Mouse (Mus musculus) urinary bladder, postnatal 14 days (tissue): Measurements from ENCODE around the gene Pax1.

Experiments used
- DNase-seq: peaks from one replicate; pipeline ENCODE4 v3.0.0; 2021; ENCODE audit warnings: low spot score

The Pax1 gene

DNA sequence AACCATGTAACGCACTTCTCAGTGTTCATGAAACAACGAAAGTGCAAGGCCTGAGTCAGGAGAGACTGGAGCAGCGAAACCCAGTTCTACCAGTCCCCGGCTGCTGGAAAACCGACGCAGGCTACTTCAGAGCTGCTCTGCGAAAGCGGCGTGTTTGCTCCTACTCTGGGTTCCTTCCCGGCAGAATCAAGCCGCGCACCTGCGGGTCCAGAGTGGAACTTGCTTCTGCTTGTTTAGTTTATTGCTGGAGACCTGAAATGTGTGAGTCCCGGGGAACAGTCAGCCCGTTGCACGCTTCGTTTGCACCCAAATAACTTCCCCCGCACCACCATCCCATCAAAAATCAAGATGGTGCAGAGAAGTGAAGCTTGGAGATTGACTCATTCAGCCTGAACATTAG is at the start of gene Pax1:
Pax1 (plus strand) TSS at position 345 of the 400 bp plus-strand sequence.
- no peak for DNase-seq

DNA sequence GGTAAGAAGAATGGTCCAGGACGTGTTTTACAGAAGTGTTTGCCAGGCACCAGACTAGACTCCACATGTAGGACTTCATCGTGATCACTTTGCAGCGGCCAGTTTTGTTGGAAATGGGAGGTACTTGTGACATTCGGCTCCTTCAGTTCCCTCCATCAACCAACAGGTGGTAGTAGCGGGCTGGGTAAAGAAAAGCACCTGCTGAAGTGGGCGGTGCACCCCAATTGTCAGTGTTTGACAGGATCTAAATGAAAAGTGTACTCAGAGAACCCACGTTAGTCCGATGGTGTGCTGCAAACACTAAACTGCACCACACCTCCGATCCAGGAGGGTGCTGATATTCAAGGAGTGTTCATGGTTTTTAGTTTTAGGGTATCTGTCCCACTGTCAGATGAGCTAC is 40.7 kb upstream of the Pax1 start:
- no peak for DNase-seq

DNA sequence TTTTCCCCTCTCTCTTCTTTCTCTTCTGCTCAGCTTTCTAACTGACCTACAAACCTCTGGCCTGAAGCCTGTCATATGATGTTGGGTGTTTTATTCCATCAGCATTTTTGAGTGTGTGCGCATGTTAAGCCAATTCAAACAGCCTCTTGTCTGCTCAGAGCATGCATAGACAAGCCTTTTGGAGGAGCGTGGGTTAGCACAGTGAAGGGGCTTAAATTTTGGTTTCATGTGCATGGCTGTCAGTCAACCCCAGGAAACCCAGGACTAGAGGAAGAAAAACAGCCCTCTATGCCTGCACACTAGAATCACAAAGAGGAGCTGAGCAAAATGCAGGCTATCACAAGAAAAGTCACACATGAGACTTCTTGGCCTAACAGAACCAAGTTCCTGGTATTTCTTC is 36.5 kb upstream of the Pax1 start:
- no peak for DNase-seq

DNA sequence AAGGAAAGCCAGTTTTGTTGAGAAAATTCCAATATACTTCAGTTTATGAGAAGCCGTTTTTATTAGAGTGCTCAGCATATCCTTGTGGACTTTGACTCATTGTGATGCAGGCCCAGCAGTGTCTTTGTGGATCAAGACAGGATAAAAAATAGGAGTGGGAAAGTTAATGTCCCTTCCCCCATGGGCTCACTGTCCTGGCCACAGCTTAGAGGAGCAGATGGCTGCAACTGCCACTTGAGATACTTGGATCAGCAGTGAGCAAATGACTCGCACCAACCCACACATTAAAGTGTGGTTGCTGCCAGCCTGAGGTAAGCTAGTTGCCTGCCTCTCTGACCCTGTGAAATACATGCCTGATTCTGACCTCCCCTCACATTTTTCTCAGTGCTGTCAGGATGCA is 29.0 kb upstream of the Pax1 start:
- no peak for DNase-seq

DNA sequence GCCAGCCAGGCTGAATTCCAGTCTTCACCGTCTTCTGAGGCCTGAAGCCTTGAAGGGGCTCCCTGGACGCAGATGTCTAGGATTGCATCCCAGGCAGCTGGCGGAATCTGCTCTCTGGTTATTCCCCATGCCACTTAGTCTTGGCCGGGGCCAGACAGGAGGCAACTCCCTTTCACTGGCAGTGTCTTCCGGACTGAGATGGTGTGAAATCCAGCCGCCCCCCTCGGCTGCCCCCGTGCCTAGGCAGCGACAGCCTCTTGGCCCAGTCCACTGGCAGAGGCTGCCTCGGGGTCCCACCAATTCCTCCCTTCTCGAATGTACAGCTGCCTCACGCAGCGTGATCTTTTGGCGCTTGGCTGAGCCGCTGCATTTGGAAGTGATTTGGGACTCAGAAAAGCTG is 23.0 kb upstream of the Pax1 start:
- DNase-seq: no peak

DNA sequence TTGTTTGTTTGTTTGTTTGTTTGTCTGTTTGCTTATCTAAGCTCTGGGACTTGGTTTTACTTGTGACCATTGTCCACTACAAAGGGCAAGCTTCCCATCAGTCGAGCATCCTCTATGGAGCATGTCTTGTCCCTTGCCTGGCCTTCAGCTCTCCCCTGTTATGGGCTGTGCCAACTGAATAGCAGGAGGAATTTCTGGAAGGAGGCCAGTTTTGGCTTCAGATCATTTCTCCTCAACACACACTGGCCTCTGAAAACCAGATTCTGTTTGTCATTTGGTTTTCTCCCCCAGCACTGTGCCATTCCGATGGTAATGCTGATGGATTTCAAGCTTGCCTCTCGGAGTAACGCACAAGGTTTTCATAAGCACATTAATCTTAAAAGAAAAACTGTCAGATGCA is 21.9 kb upstream of the Pax1 start:
- DNase-seq: no peak

DNA sequence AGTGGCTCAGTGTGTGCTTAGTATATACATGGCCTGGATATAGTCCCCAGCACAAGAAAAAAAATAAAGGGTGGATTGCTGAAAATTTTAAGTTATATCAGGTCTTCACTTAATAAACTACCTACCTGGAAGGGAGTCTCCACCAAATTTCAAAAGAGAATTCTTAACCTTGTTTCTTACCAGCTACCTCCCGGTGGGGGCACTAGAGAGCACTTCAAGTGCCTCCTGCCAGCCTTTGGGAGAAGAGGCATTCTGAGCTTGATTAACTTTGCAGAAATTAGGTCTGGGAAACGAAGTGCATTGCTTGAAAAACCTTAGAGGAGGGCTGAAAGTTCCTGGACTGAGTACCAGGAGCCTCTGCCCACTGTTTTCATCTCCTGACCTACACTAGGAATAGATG is 19.5 kb upstream of the Pax1 start:
- no peak for DNase-seq

DNA sequence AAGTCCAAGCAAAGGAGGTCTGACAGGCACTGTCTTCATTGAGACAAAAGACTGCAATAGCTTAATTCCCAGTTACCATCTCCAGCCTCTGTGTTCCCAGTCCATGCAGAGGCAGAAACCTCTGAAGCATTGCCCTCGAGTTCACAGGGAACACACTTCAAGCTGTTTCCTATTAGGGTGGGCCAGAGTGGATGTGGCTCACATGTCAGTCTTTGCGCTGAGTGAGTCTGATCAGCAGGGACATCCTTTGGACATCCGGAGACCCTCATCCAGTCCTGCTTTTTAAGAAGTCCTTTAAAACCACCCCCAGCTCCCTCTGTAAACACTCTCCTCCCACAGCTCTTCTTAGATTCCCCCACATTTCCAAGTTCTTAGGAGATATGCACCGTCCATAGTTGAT is 2.0 kb upstream of the Pax1 start:
- DNase-seq: no peak

DNA sequence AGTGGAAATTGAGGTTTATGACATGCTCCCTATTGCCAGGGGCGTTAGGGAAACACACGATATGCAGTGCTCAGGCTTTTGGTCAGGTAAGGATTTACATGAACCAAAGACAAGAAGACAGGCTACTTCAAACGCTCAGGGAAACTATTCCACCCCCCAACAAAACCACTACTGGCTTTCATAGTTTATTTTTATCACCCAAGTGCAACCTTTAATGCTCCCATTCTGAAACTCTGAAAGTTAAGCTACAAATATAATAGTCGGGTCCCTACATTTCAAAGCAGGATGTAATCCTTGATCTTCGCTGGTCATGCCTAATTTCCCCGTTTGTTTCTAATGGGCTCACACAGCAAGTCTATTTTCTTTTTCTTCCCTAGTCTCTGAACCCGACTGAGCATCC is 1.3 kb upstream of the Pax1 start:
- no peak for DNase-seq

DNA sequence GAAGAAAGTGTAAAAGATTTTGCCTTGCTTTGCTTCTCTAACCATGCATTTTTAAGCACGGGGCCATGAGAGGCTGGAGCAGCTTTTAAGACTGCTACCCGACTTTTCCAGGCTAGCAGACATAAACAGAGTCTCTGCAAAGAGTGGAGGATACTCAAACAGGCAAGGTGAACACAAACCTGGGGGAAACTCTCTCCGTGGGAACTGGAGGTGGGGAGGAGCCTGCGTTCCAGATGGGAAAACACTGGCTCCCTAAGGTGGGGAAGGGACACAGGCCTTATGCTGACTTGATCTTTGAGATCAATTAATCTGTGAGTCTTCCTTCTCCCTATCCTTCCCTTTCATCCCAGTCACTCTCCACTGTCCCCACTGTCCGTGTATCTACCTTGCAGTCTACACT is 869 bp upstream of the Pax1 start:
- DNase-seq: no peak

DNA sequence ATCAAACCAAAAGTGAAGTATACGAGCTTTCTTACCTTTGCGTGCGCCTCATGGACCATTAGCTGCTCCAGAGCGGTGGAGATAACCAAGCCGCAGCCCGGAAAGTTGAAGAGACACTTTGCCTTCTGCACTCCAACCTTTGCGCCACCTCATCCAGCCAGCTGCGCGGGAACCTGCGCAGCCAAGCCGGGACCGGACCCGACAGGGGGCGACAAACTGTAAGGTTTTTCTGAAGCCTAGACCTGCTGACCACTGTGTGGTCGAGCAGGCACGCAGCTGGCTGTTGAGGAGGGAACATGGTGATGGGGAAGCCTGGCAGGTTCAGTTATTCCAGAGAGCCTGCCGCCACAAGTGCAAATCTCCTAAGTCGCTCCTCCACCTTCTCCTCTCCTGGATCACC is 591 bp downstream of the Pax1 start:
- DNase-seq: no peak

DNA sequence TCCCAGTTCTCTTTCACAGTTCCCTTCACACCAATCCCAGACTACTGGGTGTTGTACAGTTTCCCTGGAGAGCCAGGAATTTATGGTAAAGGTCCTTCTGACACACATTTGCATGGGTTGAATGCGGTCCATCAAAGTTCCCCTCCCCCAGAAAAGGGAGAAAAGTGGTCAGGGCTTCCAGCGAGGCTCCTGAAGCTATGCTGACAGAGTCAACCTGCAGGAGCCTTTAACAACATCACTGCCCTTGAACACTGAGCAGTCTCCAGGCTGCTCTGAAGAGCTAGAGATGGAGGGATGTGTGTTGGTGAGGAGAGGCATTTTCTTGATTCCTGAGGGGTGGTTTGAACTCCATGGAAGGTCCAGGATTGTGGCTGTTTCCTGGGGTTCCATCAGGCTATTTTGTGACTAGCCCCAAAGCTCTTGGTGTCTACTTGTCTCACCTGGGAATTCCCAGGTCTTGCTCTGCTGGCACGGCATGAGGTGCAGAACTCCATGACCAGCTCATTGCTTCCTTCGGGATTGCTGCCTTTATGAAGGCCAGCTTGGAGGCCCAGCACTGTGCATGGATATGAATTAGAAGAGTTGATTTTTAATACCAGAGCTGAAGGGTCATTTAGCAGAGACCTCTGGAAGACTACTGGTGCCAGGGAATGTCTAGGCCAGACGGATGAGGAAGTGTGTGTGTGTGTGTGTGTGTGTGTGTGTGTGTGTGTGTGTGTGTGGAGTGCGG is 1.8 kb downstream of the Pax1 start:
- DNase-seq: no peak

DNA sequence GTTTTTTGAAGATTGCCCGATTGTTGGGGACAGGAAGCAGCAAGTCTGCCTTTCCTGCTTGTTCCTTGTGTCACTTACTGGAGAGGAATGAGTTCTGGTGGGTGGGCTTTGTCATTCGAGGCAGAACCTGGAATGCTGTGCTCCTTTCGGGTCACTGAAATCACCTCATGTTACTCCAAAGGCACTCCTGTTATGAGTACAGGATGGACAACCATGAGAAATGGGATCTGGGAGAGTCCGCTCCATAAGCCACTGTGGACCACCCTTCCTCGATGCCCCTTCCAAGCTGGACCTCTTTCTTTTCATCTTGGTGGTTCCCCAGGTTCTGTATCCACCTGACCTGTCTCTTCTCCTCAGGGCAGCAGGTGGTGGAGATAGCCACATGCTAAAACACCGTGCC is 2.5 kb downstream of the Pax1 start:
- DNase-seq: no peak

DNA sequence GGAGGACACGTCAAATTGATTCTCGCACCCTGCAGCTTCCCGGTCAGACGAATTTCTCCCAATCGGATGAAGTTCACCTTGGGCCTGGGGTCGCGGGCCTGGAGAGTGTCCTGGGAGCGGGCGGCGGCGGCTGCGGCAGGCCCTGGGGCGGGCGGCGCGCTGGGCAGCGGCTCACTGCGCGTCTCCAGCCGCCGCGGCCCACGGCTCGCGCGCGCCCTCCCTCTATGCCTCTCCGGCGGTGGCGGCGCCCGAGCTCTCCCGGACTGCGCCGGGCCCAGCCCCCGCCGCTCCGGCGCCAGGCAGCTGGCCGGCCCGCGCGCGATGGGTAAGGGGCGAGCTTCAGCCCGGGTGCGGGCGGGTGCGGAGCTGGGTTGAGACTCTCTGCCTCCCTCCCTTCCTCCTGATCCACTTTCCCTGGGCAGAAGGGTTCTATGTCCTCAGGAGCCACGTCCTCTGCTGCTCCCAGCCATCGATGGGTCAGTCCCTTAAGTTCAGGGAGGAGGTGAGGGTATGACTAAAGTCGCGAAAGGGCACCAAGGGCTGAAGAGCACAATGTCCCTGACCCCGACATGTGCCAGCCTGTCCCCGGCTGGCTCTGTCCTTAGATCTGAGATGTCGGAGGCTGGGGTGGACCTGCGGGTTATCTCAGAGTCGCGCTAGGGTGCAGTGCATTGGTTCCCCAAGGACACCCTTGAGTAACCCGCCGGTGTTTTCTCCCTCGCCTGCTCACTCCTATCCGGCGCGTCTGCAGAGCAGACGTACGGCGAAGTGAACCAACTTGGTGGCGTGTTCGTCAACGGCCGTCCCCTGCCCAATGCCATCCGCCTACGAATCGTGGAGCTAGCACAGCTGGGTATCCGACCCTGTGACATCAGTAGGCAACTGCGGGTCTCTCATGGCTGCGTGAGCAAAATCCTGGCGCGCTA is 3.5 kb downstream of the Pax1 start:
- DNase-seq: no peak

DNA sequence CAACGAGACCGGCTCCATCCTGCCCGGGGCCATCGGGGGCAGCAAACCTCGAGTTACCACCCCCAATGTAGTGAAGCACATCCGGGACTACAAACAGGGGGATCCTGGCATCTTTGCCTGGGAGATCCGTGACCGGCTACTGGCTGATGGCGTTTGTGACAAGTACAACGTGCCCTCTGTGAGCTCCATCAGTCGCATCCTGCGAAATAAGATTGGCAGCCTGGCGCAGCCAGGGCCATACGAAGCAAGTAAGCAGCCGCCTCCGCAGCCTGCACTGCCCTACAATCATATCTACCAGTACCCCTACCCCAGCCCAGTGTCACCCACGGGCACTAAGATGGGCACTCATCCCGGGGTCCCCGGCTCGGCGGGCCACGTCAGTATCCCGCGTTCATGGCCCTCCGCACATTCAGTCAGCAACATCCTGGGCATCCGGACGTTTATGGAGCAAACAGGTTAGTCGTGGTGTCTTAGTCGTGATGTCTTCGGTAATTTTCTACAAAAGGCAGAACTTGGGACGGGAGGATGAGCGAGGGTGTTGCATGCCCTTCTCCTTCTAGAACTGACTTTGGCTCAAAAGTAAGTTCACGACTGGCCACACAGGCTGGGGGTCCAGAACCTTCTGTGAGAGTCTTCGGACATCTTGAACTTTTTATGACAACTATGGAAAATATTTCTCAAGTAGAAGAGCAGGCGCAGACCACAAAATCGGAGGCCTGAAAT is 4.3 kb downstream of the Pax1 start:
- no peak for DNase-seq

DNA sequence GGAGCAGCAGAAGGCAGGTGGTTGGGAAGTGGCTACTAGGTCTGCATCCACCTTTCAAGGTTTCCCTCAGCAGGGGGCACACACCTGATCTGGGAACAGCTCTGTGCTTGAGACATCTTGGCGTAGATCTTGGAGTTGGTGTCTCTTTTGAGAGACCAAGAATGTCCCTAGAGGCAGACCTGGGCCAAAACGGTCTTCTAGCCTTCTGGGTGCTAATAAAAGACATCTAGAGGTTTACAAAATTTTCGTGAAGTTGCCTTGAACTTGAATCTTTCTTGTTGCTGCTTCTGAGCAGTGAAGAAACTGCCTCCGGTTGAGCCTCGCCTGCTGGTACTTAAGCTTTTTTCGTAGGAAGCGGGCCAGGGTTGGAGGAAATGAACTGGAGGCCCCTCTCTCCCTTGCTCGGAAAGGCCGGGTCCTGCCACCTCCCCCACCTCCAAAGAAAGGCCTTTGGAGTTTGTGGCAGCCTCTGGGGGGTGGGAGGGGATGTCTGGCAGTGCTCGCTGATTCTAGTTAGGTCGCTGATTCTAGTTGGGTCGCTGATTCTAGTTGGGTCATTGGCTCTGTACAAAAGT is 5.6 kb downstream of the Pax1 start:
- no peak for DNase-seq

DNA sequence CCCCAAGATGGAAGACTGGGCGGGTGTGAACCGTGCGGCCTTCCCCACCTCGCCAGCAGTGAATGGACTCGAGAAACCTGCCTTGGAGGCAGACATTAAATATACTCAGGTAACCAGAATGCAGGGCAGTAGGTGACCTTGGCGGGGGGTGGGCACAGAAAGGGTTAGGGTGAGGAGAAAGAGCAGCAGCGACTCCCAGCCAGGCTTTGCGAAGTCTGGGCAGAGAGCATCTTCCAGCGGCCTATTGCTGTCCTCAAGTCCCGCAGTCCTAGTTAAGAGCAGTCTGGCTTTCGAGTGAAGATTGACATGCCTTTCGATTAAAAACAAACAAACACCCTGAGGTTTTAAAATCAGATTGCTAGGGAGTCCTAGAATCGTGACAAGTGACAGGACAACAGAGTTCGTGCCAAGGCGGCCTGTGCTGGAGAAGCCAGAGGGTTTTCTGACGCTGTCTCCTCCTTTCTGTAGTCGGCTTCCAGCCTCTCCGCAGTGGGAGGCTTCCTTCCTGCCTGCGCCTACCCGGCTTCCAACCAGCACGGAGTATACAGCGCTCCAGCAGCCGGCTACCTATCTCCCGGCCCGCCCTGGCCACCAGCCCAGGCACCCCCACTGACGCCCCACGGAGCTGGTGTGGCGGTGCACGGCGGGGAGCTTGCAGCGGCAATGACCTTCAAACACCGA is 6.3 kb downstream of the Pax1 start:
- no peak for DNase-seq

DNA sequence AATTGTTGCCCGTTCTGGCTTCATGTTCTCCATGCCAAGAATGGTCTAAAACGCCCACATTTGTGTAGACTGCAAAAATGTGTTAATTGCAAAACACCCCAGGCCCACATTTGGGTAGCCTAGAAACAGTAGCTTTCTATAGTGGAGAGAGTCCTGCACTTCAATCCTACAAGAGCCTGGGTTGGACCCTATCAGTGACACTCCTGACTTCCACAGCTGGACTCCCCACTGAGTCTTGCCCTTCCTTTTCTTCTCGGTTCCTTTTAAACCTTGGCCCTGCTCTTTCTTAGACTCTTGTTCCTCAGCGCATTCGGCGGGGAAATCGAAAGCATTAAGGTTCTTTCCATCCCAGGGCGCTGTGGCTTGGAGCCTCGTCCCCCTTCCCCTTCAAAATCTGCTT is 7.8 kb downstream of the Pax1 start:
- no peak for DNase-seq

DNA sequence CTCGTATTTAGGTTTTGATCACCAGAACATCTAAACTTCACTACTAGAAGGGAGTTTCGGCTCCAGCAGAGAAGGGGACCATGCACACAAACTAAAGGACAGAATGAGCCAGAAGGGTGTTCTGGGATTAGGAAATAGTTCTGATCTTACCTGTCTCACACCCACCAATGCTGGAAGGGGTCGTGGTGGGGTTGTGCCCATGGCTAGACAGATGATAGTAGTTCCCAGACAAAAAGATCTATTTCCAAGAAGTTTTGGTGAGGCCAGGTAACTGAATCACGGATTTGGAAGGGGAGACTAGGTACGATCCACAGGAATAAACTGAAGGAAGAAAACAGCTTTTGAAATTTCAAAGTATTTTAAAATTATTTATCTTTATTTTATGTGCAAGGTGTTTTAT is 8.4 kb downstream of the Pax1 start:
- DNase-seq: no peak

DNA sequence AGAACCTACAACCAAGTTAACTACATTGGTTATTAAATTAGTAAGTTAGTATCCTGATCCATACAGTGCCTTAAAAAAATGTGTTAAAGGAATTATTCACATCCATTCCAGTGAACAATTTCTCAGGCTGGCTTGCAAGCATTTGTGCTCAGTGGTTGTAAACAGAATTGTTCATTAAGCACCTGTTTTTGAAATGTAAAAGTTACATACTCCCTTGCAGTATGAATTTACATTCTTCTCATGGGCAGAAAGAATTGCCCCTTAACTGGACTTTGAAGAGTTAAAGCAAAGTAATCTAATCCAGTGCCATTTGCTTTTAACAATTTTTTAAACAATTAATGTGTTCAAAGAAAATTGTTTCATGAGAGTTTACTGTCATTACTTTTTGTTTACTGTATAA is 9.6 kb downstream of the Pax1 start:
- DNase-seq: no peak

DNA sequence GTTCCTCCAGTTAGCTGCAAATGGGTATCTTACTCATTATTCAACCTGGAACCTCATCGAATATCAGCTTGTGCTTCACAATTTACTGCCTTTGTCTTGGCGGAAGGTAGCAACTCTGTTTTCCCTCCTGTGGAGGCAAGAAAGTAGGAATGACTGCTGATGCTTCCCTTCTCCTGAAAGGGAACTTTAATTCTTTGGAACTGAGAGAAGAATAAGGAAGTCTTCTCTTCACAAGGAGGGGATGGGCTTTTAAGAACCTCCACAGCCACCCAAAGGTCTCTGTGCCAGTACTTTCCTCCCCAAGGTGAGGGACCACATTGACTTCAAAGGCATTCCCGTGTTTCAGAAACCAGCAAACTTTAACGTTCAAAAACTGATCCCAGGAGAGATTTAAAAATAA is 10.1 kb downstream of the Pax1 start:
- no peak for DNase-seq
